Mouse (Mus musculus) liver (tissue): ENCODE data around the gene 1700061G19Rik.
A peak's percentile ranks its signal among the peaks of the same experiment; 100 is the strongest.
"Not testable (repeated sequence)": the region's sequence is repeated elsewhere in the genome, so short reads cannot be mapped to it uniquely, and the experiment has no call there.

Source experiments
- DNase-seq: peaks from one replicate; pipeline ENCODE4 v3.0.0-alpha.2; 2020; ENCODE audit warnings: mixed read lengths

1700061G19Rik gene

DNA sequence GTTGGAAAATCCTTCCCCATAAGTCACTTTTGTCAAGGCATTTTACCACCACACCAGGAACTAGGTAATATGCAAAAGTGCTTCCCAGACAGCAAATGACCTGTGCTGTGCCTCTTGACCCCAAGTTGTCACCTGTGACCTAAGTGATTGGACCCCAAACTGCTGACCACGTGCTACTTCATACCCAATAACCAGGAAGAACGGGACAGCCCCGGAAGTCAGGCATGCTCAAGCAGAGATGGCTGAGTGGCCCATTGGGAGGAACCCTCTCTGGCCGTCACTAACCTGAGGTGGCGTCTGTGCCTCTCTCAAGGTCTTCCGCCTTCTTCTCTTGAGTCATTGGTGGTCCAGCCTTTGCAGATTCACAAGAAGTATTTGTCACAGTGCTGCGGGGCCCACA is 2.8 kb upstream of the 1700061G19Rik start:
- no peak for DNase-seq

DNA sequence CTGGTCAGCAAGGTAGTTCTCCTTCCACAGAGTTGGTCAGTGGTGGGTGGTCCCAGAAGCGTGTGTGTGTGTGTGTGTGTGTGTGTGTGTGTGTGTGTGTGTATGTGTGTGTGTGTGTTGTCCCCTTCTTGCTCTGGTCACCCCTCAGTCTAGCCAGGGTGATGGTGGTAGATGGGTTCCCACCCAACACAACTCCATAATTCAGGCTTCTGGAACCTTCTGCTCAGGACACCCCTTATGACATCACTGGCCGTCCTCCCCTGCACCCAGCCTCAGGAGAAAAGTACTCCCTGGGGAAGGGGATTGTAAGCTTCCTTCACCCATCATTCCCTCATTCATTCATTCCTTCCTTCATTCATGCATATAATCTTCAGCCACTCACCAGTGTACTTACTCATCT is 1.0 kb upstream of the 1700061G19Rik start, which contains the start of gene Acsbg2:
Gene Acsbg2, minus strand, starts transcription at position 211 of the 400 bp plus-strand sequence.
- no peak for DNase-seq

DNA sequence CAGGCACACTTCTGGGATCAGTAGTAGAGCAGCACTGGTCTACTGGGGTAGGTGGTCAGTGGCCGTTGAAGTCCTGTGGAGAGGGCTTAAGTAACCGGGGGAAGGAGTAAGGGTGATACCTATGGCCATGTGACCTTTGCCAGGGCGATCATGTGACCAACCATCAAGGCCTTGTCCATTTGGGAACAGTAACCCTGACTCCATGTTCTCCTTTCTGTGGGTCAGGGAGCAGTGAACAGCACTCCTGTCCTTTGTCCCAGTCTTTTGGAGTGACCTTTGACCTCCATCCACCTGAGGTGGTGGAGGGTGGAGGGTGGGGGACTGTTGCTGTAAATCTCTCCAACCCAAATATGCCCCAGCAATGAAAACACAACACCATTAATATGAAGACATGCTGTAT is 1.2 kb downstream of the 1700061G19Rik start:
- DNase-seq, result no peak

DNA sequence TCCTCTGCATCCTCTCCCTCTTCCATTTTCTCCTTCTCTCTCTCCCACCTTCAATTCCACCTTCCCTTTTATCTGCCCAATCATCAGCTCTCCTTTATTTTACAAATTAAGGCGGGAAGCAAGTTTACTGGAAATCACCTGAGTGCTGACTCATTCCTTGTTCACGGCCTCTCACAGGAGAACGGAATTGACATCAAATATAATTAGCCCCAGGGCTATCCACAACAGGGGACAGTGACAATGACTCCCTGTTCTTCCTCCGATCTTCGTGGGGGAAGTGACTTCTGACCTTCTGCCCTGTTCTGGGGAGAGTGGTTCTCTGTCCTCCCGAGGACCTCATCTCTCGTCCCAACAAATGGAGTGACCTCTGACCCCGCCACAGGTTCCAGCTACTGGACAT is 1.7 kb downstream of the 1700061G19Rik start:
- no peak for DNase-seq

GRCm38 (mm10) chr17:56877426-56877825 is 2.1 kb downstream of the 1700061G19Rik start:
- no peak for DNase-seq

DNA sequence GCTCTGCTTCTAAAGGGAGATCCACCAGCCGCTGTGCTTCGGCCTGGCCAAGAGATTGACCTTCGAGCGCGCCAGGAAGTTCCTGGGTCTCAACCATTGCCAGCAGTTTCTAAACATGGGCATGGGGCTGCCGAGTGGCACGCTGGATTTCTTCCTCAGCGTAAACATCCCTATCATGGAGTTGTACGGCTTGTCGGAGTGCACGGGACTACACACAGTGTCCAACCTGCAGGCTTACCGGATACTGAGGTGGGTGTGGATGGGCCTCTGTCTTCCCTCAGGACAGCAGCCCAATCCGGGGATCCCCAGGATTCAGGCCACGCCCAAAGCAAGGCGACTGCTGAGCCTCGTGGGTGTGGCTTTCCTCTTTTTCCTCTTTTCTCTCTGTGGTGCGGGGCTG is 8.3 kb downstream of the 1700061G19Rik start:
- DNase-seq, result peak; percentile 40

DNA sequence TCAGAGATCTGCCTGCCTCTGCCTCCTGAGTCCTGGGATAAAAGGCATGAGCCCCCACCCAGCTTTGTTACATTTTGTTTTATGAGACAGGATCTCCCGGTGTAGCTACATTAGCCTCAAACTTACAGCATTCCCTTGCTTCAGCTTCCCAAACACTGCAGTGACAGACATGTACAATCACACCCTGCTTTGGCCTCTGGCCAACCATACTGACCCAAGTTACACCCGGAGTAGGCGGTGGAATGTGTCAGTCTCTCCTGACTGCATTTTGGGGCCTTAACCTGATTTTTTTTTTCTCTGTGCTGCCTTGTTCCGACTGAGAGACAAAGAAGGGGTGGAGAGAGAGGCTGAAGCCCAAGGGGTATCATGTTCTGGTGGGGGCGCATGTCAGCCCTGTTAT is 9.1 kb downstream of the 1700061G19Rik start:
- DNase-seq, result no peak

- DNase-seq, result no peak
Measured at GRCm38 (mm10) chr17:56884809-56885208, 9.5 kb downstream of the 1700061G19Rik start.

GRCm38 (mm10) chr17:56888050-56888449 is 12.8 kb downstream of the 1700061G19Rik start:
- DNase-seq, result no peak

DNA sequence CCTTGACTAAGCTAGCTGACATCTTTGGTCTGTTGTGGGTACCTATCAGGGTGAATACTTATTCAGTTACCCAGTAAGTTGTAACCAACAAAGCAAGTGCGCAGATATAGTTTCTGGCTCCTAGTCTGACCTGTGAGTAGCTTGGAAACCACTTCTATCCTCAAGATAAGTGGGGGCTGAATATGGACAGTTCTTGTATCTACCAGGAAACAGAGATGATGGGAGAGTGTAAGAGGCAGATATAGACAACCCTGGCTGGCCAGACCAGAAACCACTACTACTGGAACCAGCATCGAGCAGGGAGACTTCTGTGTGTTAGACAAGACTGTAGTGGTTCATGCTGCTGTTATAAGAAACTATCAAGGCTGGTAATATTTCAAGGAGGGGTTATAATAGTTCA is 14.7 kb downstream of the 1700061G19Rik start:
- DNase-seq, result no peak

GRCm38 (mm10) chr17:56895368-56895918 is 20.2 kb downstream of the 1700061G19Rik start:
- DNase-seq, result no peak

DNA sequence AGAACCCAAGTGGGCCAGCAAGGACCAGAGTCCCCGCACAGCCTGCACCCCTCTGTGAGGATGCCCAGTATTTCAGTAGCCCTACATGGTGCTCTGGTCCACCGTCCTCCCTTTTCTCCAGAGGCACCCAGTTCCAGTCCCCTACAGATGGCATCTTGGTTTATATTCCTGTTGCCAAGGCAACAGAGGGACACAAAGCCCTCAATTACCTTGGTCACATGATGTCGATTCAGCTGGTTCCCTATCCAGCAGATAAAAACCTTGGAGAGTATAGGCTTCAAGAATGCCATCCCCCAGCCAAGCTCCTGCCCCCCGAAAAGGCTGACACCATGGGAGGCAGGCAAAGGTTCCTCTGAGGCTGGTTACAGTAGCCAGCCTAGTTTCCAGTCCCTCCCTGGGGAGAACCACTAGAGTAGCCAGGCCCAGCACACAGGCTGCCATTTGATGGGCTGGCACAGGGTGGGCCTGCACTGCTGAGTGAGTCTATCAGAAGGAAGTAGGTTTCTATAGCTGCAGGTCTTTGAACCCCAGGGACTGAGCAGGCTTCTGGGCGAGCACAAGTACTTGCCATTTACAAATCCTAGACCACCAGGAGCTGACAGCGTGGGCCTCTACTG is 21.3 kb downstream of the 1700061G19Rik start:
- DNase-seq, result no peak

- DNase-seq, result peak; percentile 81
Measured at GRCm38 (mm10) chr17:56897630-56898195, 22.4 kb downstream of the 1700061G19Rik start.

DNA sequence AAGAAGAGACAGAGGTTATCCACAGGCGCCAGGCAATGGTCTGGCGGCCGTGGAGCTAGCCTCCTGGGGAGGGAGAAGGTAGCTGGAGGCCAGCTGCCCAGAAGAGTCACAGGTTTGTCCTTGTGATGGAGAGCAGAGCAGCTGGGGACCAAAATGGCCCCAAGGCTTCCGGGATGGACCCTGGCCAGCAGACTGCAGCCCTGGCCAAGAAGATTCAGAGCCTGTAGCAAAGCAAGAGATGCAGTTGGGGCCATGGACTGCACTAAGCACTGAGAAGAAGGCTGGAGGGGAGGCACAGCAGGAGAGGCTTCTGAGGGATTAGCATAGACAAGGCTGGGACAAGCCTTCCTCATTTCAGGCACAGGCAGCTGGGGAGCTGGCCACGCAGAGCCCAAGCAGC is 27.4 kb downstream of the 1700061G19Rik start:
- DNase-seq, result no peak

DNA sequence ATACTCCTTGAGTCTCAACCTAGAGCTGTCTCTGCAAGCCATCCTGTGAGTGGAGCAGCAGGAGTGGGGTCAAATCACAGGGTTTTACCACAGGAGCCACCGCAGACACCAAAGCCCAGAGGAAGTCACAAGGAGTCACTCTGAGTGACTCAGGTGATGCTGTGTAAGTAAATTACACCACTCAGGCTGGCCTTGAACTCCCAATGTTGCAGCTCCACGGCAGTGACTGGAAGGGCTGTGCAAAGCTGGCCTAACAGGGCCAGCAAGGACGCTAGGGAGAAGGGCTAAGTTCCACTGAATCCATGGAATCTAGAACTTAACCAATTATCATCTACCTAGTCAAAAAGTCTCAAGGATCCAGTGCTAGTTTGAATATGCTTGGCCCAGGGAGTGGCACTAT is 30.9 kb downstream of the 1700061G19Rik start:
- DNase-seq, result no peak

DNA sequence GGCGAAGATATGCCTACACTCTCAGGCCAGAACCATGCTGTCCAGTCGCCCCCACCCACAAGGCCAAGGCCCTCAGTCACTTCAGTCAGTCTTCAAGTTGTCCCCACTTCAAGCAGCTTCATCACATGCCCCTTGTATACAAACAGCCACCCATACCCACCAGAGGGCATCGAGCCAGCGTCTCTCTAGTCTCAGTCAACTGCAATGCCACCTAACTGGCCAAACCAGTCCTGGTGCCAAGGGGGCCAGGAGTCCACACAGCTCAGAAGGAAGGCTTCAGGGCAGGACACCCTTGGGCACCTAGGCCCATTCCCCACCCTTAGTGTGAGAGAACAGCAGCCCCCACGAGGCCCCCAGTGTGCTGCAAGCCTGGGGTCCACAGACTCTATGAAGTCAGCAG is 31.8 kb downstream of the 1700061G19Rik start:
- DNase-seq, result no peak

GRCm38 (mm10) chr17:56907887-56908286 is 32.6 kb downstream of the 1700061G19Rik start:
- no peak for DNase-seq

- DNase-seq, result not testable (repeated sequence)
Measured at GRCm38 (mm10) chr17:56909764-56910163, 34.5 kb downstream of the 1700061G19Rik start.

- no peak for DNase-seq
Measured at GRCm38 (mm10) chr17:56913023-56913422, 37.7 kb downstream of the 1700061G19Rik start.

- no peak for DNase-seq
Measured at GRCm38 (mm10) chr17:56913444-56913843, 38.2 kb downstream of the 1700061G19Rik start.

- DNase-seq, result no peak
Measured at GRCm38 (mm10) chr17:56917166-56917565, 41.9 kb downstream of the 1700061G19Rik start.

- no peak for DNase-seq
Measured at GRCm38 (mm10) chr17:56919725-56920124, 44.4 kb downstream of the 1700061G19Rik start.

- DNase-seq, result no peak
Measured at GRCm38 (mm10) chr17:56925998-56926397, 50.7 kb downstream of the 1700061G19Rik start.

GRCm38 (mm10) chr17:56929101-56929500 is 53.8 kb downstream of the 1700061G19Rik start:
- no peak for DNase-seq

DNA sequence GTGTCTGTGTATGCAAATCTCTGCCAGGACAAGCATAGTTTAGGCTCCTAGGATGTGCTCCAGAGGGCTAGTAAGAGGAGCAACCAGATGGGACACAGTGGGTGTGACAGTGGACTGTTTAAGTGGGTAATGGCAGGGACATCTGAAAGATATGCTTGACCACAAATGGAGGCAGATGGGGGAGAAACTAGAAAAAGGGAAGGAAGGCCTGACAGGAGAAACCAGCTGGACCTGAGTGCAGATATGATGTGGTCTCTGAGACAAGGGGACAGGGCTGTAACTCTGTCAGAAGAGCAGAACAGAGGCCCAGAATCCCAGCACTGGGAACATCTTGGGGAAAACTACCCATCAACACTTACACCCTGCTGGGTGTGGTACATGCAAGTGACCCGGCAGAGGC is 54.3 kb downstream of the 1700061G19Rik start:
- DNase-seq, result no peak
